Comparison of ENCODE assay signal across 8 mouse cellular contexts in genomic region chr10:80742180-80742978, GRCm38 (mm10). TPM values are rescaled to one million over a fixed set of nuclear protein-coding genes. Genes with fewer than 3 reads are reported as not detected.
A peak's percentile ranks its signal among the peaks of the same experiment; 100 is the strongest.
DNase-seq lines count a peak whose midpoint lies in the region; ATAC-seq and TF ChIP-seq lines count a peak whose summit lies in the region.

Gene Ap3d1 (minus strand): TSS chr10:80742264.

- WGBS in forebrain, embryonic 11.5 days: 3% methylated on average over 25 of the region's 25 CpGs
- WGBS in heart, embryonic 16.5 days: 2% methylated on average over 24 of the region's 25 CpGs
- WGBS in liver, embryonic 15.5 days (ENCODE audit: insufficient replicate concordance): 3% methylated on average over 25 of the region's 25 CpGs
- WGBS in neural tube, embryonic 12.5 days: 3% methylated on average over 25 of the region's 25 CpGs

- H3K4me1 ChIP-seq in CH12.LX (ENCODE audit: control insufficient read depth in 1 of 2, insufficient read depth in 2 of 2): peaks cover 11 to 43% of the 10 kb centered on the region in 2 experiments
- H3K4me1 ChIP-seq in forebrain, embryonic 11.5 days (replicated peaks; ENCODE audit: control insufficient read depth, insufficient read depth, low read length): peaks cover 14% of the 10 kb centered on the region
- peaks cover 25% of the 10 kb centered on the region for H3K4me1 ChIP-seq in heart, embryonic 16.5 days (ENCODE audit: control insufficient read depth, insufficient read depth, low read length)
- H3K4me1 ChIP-seq in liver, embryonic 15.5 days (replicated peaks): peaks cover 60% of the 10 kb centered on the region
- peaks cover 21% of the 10 kb centered on the region for H3K4me1 ChIP-seq in neural tube, embryonic 12.5 days

- peak within 1 kb of the TSS; percentile 72 to 97 (median 89) for H3K4me3 ChIP-seq in CH12.LX (replicated peaks in 1 of 3; ENCODE audit: low read depth in 2 of 3, low read length in 2 of 3, poor library complexity in 1 of 3)
- H3K4me3 ChIP-seq in forebrain, embryonic 11.5 days (ENCODE audit: low read depth, low read length): peak within 1 kb of the TSS; percentile 99
- peak within 1 kb of the TSS; percentile 96 for H3K4me3 ChIP-seq in heart, embryonic 16.5 days (ENCODE audit: low read length)
- peak within 1 kb of the TSS; percentile 81 for H3K4me3 ChIP-seq in liver, embryonic 15.5 days (replicated peaks)
- H3K4me3 ChIP-seq in neural tube, embryonic 12.5 days: peak within 1 kb of the TSS; percentile 99

- no peaks in the 10 kb centered on the region for H3K27me3 ChIP-seq in CH12.LX (replicated peaks)
- no peaks in the 10 kb centered on the region for H3K27me3 ChIP-seq in forebrain, embryonic 11.5 days (ENCODE audit: control insufficient read depth, insufficient read depth, low read length)
- no peaks in the 10 kb centered on the region for H3K27me3 ChIP-seq in heart, embryonic 16.5 days (ENCODE audit: control insufficient read depth, insufficient read depth, low read length)
- no peaks in the 10 kb centered on the region for H3K27me3 ChIP-seq in liver, embryonic 15.5 days
- no peaks in the 10 kb centered on the region for H3K27me3 ChIP-seq in neural tube, embryonic 12.5 days (replicated peaks)

- H3K79me2 ChIP-seq in CH12.LX (replicated peaks; ENCODE audit: control insufficient read depth, extremely low read depth, insufficient read depth, poor library complexity, severe bottlenecking): peaks cover 45% of the 10 kb centered on the region

- ATAC-seq in forebrain, embryonic 11.5 days (replicated peaks; ENCODE audit: low FRiP score): peak; percentile 99
- peak; percentile 99 for ATAC-seq in heart, embryonic 16.5 days (replicated peaks; ENCODE audit: extremely low read depth, insufficient read depth, low FRiP score)
- ATAC-seq in liver, embryonic 15.5 days (ENCODE audit: insufficient read depth): peak; percentile 96
- peak; percentile 99 for ATAC-seq in neural tube, embryonic 12.5 days (ENCODE audit: low FRiP score, low read depth)

- no peak for TF ChIP-seq EP300 in CH12.LX (IDR thresholded peaks at IDR 0.05; ENCODE audit: low read length)

- no peaks in the 10 kb centered on the region for H3K9me3 ChIP-seq in CH12.LX (replicated peaks; ENCODE audit: low read length)
- no peaks in the 10 kb centered on the region for H3K9me3 ChIP-seq in forebrain, embryonic 11.5 days (ENCODE audit: control insufficient read depth, low read length)
- no peaks in the 10 kb centered on the region for H3K9me3 ChIP-seq in heart, embryonic 16.5 days (replicated peaks; ENCODE audit: control insufficient read depth, low read length)
- H3K9me3 ChIP-seq in liver, embryonic 15.5 days (replicated peaks): no peaks in the 10 kb centered on the region
- H3K9me3 ChIP-seq in neural tube, embryonic 12.5 days: no peaks in the 10 kb centered on the region

- TF ChIP-seq RAD21 in CH12.LX (IDR thresholded peaks at IDR 0.05; ENCODE audit: low read depth, low read length): peak; percentile 24

- in situ Hi-C loops in CH12.LX (cut with MboI; ENCODE audit: low pct_ligation_motif_present, low pct_unique_long_range_greater_than_20kb, low sequenced_read_pairs): no loop called here

- peak in 1 of 2 experiments; percentile 43; a peak in 2 of 4 replicates for TF ChIP-seq CTCF in CH12.LX (conservative IDR thresholded peaks at IDR 0.05 in 1 of 2, IDR thresholded peaks at IDR 0.05 in 1 of 2; ENCODE audit: low read depth in 2 of 2, low read length in 2 of 2)

- peak; percentile 74 for TF ChIP-seq POLR2A in CH12.LX (IDR thresholded peaks at IDR 0.05; ENCODE audit: low read depth, low read length)

- peak within 1 kb of the TSS; percentile 9; the same call in 1 of the 2 replicates for H3K27ac ChIP-seq in CH12.LX (ENCODE audit: insufficient read depth, low read depth)
- 0 out of 2 replicates have a peak within 1 kb of the TSS, but pooled peaks have one; percentile 18 for H3K27ac ChIP-seq in forebrain, embryonic 11.5 days (ENCODE audit: low read depth, low read length)
- H3K27ac ChIP-seq in heart, embryonic 16.5 days (ENCODE audit: low read length): peak within 1 kb of the TSS; percentile 88
- H3K27ac ChIP-seq in liver, embryonic 15.5 days (replicated peaks): peak within 1 kb of the TSS; percentile 77
- H3K27ac ChIP-seq in neural tube, embryonic 12.5 days: peak within 1 kb of the TSS; percentile 64; the same call in 1 of the 2 replicates

- H3K4me2 ChIP-seq in CH12.LX (ENCODE audit: insufficient read depth, low read depth, poor library complexity, severe bottlenecking): peak within 1 kb of the TSS; percentile 64
- peak within 1 kb of the TSS; percentile 86 for H3K4me2 ChIP-seq in forebrain, embryonic 11.5 days (ENCODE audit: low read depth, low read length, severe bottlenecking)
- peak within 1 kb of the TSS; percentile 79 for H3K4me2 ChIP-seq in heart, embryonic 16.5 days (ENCODE audit: low read depth, low read length)
- H3K4me2 ChIP-seq in liver, embryonic 15.5 days: peak within 1 kb of the TSS; percentile 83
- H3K4me2 ChIP-seq in neural tube, embryonic 12.5 days (replicated peaks): peak within 1 kb of the TSS; percentile 98

- H3K9ac ChIP-seq in CH12.LX (ENCODE audit: insufficient read depth, low read depth): peak within 1 kb of the TSS; percentile 93
- H3K9ac ChIP-seq in forebrain, embryonic 11.5 days (ENCODE audit: low read length): peak within 1 kb of the TSS; percentile 95
- peak within 1 kb of the TSS; percentile 99 for H3K9ac ChIP-seq in heart, embryonic 16.5 days (ENCODE audit: low read length)
- peak within 1 kb of the TSS; percentile 89 for H3K9ac ChIP-seq in liver, embryonic 15.5 days
- peak within 1 kb of the TSS; percentile 96 for H3K9ac ChIP-seq in neural tube, embryonic 12.5 days

- peak; percentile 100 for DNase-seq in CH12.LX (ENCODE audit: extremely low read depth)
- peak; percentile 99 for DNase-seq in c-Kit-positive CD71-positive TER-119-negative erythroid progenitor cells, embryonic 14.5 days (ENCODE audit: low read depth)
- DNase-seq in forebrain, embryonic 11.5 days (ENCODE audit: low spot score): peak; percentile 96
- peak; percentile 98 to 100 for DNase-seq in kidney, postnatal 36 days
- peak; percentile 100 for DNase-seq in telencephalon, adult 2 months (ENCODE audit: low read depth, low spot score)

- dilution Hi-C loops in CH12.LX (cut with MboI; ENCODE audit: extremely low pct_ligation_motif_present, extremely low pct_unique_long_range_greater_than_20kb, low sequenced_read_pairs): no loop called here

- peaks cover 0 to 16% of the 10 kb centered on the region in 2 experiments for H3K36me3 ChIP-seq in CH12.LX (replicated peaks in 1 of 2; ENCODE audit: control insufficient read depth in 1 of 2, insufficient read depth in 1 of 2, low read length in 1 of 2)
- H3K36me3 ChIP-seq in forebrain, embryonic 11.5 days (ENCODE audit: control insufficient read depth, insufficient read depth, low read length): no peaks in the 10 kb centered on the region; the same call in 1 of the 2 replicates
- H3K36me3 ChIP-seq in heart, embryonic 16.5 days (ENCODE audit: control insufficient read depth, insufficient read depth): no peaks in the 10 kb centered on the region
- 0 out of 2 replicates have a peak, but pooled peaks cover 3% of the 10 kb centered on the region for H3K36me3 ChIP-seq in liver, embryonic 15.5 days (replicated peaks)
- H3K36me3 ChIP-seq in neural tube, embryonic 12.5 days: peaks cover 4% of the 10 kb centered on the region; the same call in 1 of the 2 replicates

TF ChIP-seq in CH12.LX, 34 proteins besides CTCF, POLR2A, EP300 and RAD21 (continues in another document):
- TF ChIP-seq USF1 (IDR thresholded peaks at IDR 0.05; ENCODE audit: low read depth, low read length) (peak; percentile 85), ZKSCAN1 (IDR thresholded peaks at IDR 0.05; ENCODE audit: borderline replicate concordance, low read depth, low read length) (no peak), CHD1 (IDR thresholded peaks at IDR 0.05; ENCODE audit: low read depth, low read length) (no peak), SMC3 (IDR thresholded peaks at IDR 0.05; ENCODE audit: low read depth, low read length) (no peak), KAT2A (IDR thresholded peaks at IDR 0.05; ENCODE audit: insufficient replicate concordance, low read length) (no peak), JUND (conservative IDR thresholded peaks at IDR 0.05; ENCODE audit: low read depth, low read length) (0 out of 2 replicates have a peak, but pooled peaks have one; percentile 19), ZMIZ1 (IDR thresholded peaks at IDR 0.05; ENCODE audit: low read depth, low read length) (no peak), MEF2A (IDR thresholded peaks at IDR 0.05; ENCODE audit: borderline replicate concordance, low read depth, low read length) (0 out of 2 replicates have a peak, but pooled peaks have one; percentile 14), CHD2 (IDR thresholded peaks at IDR 0.05; ENCODE audit: low read length) (no peak), SIN3A (IDR thresholded peaks at IDR 0.05; ENCODE audit: low read length) (peak; percentile 76), JUN (IDR thresholded peaks at IDR 0.05; ENCODE audit: insufficient read depth, low read depth, low read length) (no peak), UBTF (IDR thresholded peaks at IDR 0.05; ENCODE audit: low read depth, low read length) (no peak), BHLHE40 (IDR thresholded peaks at IDR 0.05; ENCODE audit: low read depth, low read length) (no peak), PAX5 (IDR thresholded peaks at IDR 0.05; ENCODE audit: low read length) (no peak), MAZ (IDR thresholded peaks at IDR 0.05; ENCODE audit: low read depth, low read length) (peak; percentile 24; the same call in 1 of the 2 replicates), USF2 (conservative IDR thresholded peaks at IDR 0.05; ENCODE audit: low read depth, low read length) (peak; percentile 73), POLR2AphosphoS2 (IDR thresholded peaks at IDR 0.05; ENCODE audit: low read depth, low read length) (no peak), RCOR1 (conservative IDR thresholded peaks at IDR 0.05; ENCODE audit: low read depth, low read length) (no peak), NELFE (IDR thresholded peaks at IDR 0.05; ENCODE audit: low read depth, low read length) (peak; percentile 47; the same call in 1 of the 2 replicates), IRF4 (IDR thresholded peaks at IDR 0.05; ENCODE audit: low read depth, low read length) (peak; percentile 33; the same call in 1 of the 2 replicates), GABPA (IDR thresholded peaks at IDR 0.05; ENCODE audit: insufficient replicate concordance, low read depth, low read length) (no peak)

RNA-seq across cellular contexts. Expression of gene Ap3d1, which starts in this region (rescaled TPM):
- total RNA-seq in CH12.LX (2012; rRNA removed) (48.1 and 49.4 TPM in 2 replicates), CH12.LX (2014; rRNA removed) (24.2 and 28.4 TPM in 2 replicates)
- 46.5 and 57.0 TPM in 2 replicates for polyA plus RNA-seq in CH12.LX (2012; ENCODE audit: insufficient read length, low read depth)
- polyA plus RNA-seq in forebrain, embryonic 11.5 days (2014; fragmentation: Nextera tagmentation; extraction: Ambion mirVana): 84.2 and 86.3 TPM in 2 replicates
- 45.7 and 49.5 TPM in 2 replicates for polyA plus RNA-seq in heart, embryonic 16.5 days (2015; fragmentation: Nextera tagmentation; extraction: Ambion mirVana)
- 20.2 and 21.8 TPM in 2 replicates for polyA plus RNA-seq in liver, embryonic 15.5 days (2015; fragmentation: Nextera tagmentation; extraction: Ambion mirVana)
- polyA plus RNA-seq in neural tube, embryonic 12.5 days (2016; fragmentation: Nextera tagmentation; extraction: Ambion mirVana): 93.9 and 95.1 TPM in 2 replicates

Comparison
In these comparisons a context has a peak if more than half of its experiments do, and no peak if none do; other contexts are left out.
1. Peak in every context shown above with its lines: DNase-seq, ATAC-seq, H3K4me3 ChIP-seq and H3K27ac ChIP-seq.
2. H3K27ac ChIP-seq: peak in every context shown above with its lines; median percentile 88 in heart, embryonic 16.5 days; 77 in liver, embryonic 15.5 days; 64 in neural tube, embryonic 12.5 days; 18 in forebrain, embryonic 11.5 days; 9 in CH12.LX.